Mouse (Mus musculus): ENCODE data around the gene 4930442H23Rik.

Gene 4930442H23Rik

GRCm38 (mm10) chr10:81143157-81143633 is 40.5 kb downstream of the 4930442H23Rik start:
- DNase-seq = no peak

GRCm38 (mm10) chr10:81142551-81142981 is 41.1 kb downstream of the 4930442H23Rik start:
- DNase-seq = no peak

- DNase-seq = no peak
Measured at GRCm38 (mm10) chr10:81141455-81142210, 42.0 kb downstream of the 4930442H23Rik start.

GRCm38 (mm10) chr10:81140717-81141454 is 42.8 kb downstream of the 4930442H23Rik start:
- DNase-seq = peak; percentile 66

GRCm38 (mm10) chr10:81140005-81140404 is 43.6 kb downstream of the 4930442H23Rik start:
- DNase-seq = no peak

- DNase-seq = no peak
Measured at GRCm38 (mm10) chr10:81139529-81139846, 44.2 kb downstream of the 4930442H23Rik start.

- no peak for DNase-seq
Measured at GRCm38 (mm10) chr10:81138821-81139528, 44.7 kb downstream of the 4930442H23Rik start.

- DNase-seq = peak; percentile 68
Measured at GRCm38 (mm10) chr10:81138131-81138782, 45.4 kb downstream of the 4930442H23Rik start.

GRCm38 (mm10) chr10:81137252-81138130 is 46.2 kb downstream of the 4930442H23Rik start:
- peak; percentile 99 for DNase-seq

GRCm38 (mm10) chr10:81136706-81137231 is 46.9 kb downstream of the 4930442H23Rik start:
- peak; percentile 90 for DNase-seq

GRCm38 (mm10) chr10:81135831-81136705 is 47.6 kb downstream of the 4930442H23Rik start:
- DNase-seq = peak; percentile 87

GRCm38 (mm10) chr10:81134966-81135681 is 48.5 kb downstream of the 4930442H23Rik start, which contains the start of gene Zbtb7a:
Zbtb7a (plus strand) TSS chr10:81135220.
- peak; percentile 73 for DNase-seq

- peak; percentile 80 for DNase-seq
Measured at GRCm38 (mm10) chr10:81134181-81134587, 49.5 kb downstream of the 4930442H23Rik start.

All from kidney, postnatal 10 days (tissue).